Mouse (Mus musculus) midbrain, embryonic 10.5 days (tissue): ENCODE measurements around the gene Ifi47. TPM values are rescaled to one million over a fixed set of nuclear protein-coding genes. Genes with fewer than 3 reads are reported as not detected.
"Not testable (repeated sequence)": the region's sequence is repeated elsewhere in the genome, so short reads cannot be mapped to it uniquely, and the experiment has no call there.

ENCODE experiments used
- DNase-seq: peaks from one replicate; pipeline ENCODE4 v3.0.0-alpha.2; 2017; ENCODE audit warnings: low spot score
- H3K27ac ChIP-seq: fragments of 300-500 bp; sonication (generic); replicated peaks from 2 replicates; pipeline ENCODE4 v1.5.1; 2016; ENCODE audit warnings: mild to moderate bottlenecking
- H3K27me3 ChIP-seq: fragments of 300-500 bp; sonication (generic); 2 replicates; pipeline ENCODE4 v1.6.1; 2016; ENCODE audit warnings: low read depth, mild to moderate bottlenecking; ENCODE audit not compliant: poor library complexity, severe bottlenecking
- H3K36me3 ChIP-seq: fragments of 300-500 bp; sonication (generic); 2 replicates; pipeline ENCODE4 v1.6.1; 2016; ENCODE audit warnings: mild to moderate bottlenecking, moderate library complexity
- H3K4me1 ChIP-seq: fragments of 300-500 bp; sonication (generic); 2 replicates; pipeline ENCODE4 v1.6.1; 2016
- H3K4me3 ChIP-seq: fragments of 300-500 bp; sonication (generic); 2 replicates; pipeline ENCODE4 v1.5.1; 2016; ENCODE audit warnings: mild to moderate bottlenecking, moderate library complexity
- H3K9me3 ChIP-seq: fragments of 300-500 bp; sonication (generic); replicated peaks from 2 replicates; pipeline ENCODE4 v1.6.1; 2016; ENCODE audit warnings: mild to moderate bottlenecking
- WGBS: fragments of 180-500 bp; shearing (Covaris S2); methylation state at CpG from one replicate; pipeline ENCODE4 v1.1.7; 2016; 5-methylcytosine and 5-hydroxymethylcytosine counted together
- polyA plus RNA-seq: library from polyadenylated mRNA; unstranded; fragments of >200 nt; fragmentation: Nextera tagmentation; extraction: Ambion mirVana; gene quantifications from 2 replicates; pipeline ENCODE4 v1.2.1, GENCODE M21; 2016

Gene Ifi47
- 0.14 and 0.25 TPM in 2 replicates for polyA plus RNA-seq

DNA sequence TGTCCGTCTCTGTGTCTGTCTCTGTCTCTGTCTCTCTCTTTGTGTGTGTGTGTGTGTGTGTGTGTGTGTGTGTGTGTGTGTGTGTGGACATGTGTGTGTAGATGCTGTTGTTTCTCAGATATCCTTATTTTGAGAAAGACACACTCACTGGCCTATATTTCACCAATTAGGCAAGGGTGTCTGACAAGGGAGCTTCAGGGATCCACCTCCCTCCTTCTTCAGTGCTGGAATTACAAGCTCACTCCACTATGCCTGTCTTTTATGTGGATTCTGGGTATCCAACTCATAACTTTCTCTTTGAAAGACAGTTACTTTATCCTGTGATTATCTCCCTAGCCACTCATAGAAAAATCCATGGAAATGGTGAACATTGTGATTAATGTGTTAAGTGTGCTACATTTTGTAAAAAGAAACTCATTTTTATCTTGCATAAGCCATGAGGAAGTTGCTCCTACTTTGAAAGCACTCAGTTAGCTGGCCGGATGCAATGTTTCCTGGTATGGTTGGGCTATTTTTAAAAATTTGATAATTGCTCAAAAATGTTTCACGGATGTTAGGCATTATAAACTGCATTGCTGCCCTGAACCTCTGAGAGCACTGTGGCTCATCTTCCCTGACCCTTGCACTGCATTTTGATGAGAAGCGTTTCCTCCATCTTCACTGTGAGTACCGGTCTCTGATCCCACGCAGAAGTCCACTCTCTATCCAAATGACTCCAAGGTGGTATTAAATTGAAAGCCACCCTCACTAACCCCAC, at the start of gene Ifi47:
TSS of gene Ifi47 (plus strand) at position 587 of the 757 bp plus-strand sequence.
- WGBS = 81% methylated on average over 6 of the region's 6 CpGs
- H3K27ac ChIP-seq, H3K27me3 ChIP-seq, H3K9me3 ChIP-seq, H3K36me3 ChIP-seq, DNase-seq, H3K4me3 ChIP-seq, H3K4me1 ChIP-seq: not testable (repeated sequence)

DNA sequence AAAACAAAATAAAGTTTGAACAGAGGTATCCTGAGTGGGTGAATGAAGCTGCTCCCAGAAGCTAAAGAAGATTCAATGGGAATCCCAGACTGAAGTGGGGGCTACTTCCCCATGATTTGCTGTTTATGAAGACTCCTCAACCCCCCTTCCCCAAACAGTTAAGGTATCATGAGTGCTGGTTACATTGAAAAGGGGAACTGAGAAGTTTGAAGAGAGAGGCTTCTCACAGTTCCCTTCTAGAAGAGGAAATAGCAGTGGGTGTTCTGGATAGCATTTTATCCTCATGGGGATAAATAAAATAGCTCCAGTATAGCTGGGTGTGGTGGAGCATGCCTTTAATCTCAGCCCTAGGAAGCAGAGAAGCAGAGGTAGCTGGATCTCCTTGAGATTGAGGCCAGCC, 26.3 kb upstream of the Ifi47 start:
- H3K36me3 ChIP-seq, DNase-seq, H3K4me3 ChIP-seq, H3K27me3 ChIP-seq, H3K9me3 ChIP-seq, H3K4me1 ChIP-seq, H3K27ac ChIP-seq: not testable (repeated sequence)

DNA sequence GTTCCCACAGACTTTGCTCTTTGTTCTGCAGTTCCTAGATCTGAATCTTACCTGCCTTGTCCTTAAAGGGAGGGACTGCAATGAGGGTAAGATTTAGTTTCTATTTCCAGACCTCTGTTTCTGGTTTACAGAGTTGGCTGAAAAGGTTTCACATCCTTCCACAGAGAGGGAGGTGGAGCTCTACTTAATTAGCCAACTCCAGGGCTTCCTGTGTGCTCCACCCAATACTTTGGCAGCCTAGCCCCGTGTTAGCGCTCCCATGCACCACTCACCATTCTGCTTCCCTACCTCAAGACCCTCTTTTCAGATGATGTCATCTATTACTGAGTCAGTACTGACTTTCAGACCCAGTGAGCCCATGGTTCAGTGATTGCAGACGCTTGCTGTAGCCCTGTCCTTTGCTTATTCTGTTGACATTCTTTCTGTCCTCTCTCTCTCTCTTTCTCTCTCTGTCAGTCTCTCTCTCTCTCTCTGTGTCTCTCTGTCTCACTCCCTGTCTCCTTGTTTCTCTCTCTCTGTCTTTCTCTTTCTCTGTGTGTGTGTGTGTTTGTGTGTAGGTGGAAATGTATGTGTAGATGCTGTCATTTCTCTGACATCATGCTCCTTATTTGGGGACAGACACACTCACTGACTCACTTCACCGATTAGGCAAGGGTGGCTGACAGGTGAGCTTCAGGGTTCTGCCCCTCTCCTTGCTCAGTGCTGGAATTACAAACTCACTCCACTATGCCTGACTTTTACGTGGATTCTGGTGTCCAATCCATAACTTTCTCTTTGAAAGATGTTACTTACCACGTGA, 25.1 kb upstream of the Ifi47 start, which contains the start of gene 9930111J21Rik2:
TSS of gene 9930111J21Rik2 (minus strand) at position 150 of the 799 bp plus-strand sequence.
- H3K4me1 ChIP-seq, DNase-seq, H3K27me3 ChIP-seq, H3K4me3 ChIP-seq, H3K27ac ChIP-seq, H3K9me3 ChIP-seq, H3K36me3 ChIP-seq: not testable (repeated sequence)
- WGBS = 82% methylated on average over 1 of the region's 6 CpGs

DNA sequence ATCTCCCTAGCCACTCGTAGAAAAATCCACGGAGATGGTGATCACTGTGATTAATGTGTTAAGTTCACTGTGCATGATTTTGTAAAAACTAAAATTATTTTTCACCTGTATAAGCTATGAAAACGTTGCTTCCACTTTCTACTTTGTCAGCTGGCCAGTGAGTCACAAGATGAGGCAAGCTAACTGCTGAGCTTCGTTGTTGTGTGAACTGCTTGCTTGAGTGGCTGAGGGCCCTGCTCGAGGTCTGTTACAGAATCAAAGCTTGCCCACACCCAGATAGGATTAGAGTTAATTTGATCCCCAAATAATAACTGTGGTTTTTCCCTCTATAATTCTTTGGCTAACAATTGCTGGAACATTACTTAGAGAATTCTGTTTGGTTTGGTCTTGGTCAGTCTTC, 24.5 kb upstream of the Ifi47 start:
- not testable (repeated sequence) for H3K4me3 ChIP-seq, DNase-seq, H3K9me3 ChIP-seq, H3K27ac ChIP-seq, H3K27me3 ChIP-seq, H3K36me3 ChIP-seq, H3K4me1 ChIP-seq
- no CpG with 5 or more reads among the region's 5 CpGs for WGBS

DNA sequence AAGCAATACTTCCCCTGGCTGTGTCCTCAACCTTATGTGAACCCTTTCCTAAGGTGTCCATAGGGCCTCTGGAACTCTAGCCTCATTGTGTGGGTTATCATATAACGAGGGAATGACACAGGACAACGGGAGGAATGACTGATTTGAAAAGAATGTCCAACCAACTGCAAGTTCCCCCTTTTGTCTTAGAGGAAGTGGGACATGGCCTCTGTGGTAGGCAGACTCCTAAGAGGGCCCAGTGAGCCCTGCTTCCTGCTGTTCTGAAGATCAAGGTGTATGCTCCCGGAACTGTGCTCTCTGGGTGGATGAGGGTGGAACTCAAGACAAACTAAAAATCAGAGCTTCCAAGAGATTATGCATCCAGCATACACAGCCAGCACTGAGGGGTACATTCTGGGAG, 16.3 kb upstream of the Ifi47 start:
- not testable (repeated sequence) for H3K27ac ChIP-seq, H3K36me3 ChIP-seq, H3K9me3 ChIP-seq, DNase-seq, H3K4me1 ChIP-seq, H3K4me3 ChIP-seq, H3K27me3 ChIP-seq
- 88% methylated on average over 2 of the region's 3 CpGs for WGBS

DNA sequence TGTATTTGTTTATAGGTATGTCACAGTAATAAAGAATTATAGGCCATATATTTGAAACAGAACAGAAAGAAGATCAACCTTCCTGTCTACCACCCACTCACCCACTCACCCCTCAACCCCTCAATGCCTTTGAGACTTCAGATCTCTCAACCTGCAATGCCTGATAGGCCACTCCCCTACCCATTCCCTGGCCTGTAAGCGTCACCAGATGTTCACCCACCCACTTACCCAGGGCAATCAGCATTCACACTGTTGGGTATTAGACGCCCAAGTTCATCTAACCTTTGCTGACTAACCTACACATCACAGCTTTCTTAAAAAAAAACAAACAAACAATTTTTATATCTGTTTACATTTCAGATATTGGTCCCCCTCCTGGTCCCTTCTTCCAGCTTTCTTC, 14.5 kb upstream of the Ifi47 start:
- not testable (repeated sequence) for H3K9me3 ChIP-seq, H3K4me3 ChIP-seq
- WGBS = 88% methylated on average over 2 of the region's 2 CpGs

DNA sequence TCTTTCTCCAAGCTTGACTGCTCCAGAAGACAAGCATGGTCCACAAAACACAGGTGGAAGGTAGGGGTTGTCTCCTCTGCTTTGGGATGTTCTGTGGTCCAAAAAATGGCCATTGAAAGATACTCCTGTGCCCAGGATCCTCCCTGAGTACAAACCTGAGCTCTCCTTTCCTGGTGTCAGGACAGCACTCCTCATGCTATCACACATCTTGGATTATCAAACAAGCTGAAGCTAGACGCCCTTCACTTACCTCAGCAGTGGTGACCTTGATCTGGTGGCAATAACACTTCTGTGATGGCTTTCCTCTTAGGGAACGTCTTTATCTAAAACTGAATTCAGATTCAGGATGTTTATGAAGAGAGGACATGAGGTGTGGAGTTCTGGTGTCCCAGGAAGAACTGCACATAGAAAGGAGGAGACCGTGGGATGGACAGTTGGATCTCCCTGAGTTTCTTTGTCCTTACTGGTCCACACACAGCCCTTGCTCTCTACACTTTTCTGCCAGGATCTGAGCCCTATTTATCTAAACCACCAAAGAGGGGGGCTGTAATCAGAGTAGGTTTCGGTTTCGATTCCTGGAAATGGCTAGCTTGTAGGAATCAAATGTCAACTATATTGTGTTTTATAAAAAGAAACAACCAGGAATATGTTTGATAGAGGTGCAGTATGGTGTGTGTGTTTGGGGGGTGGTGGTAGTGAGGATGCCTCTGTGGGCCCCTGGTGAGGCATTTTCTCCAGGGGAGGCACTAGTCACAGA, 12.5 kb upstream of the Ifi47 start, which contains the start of gene Tgtp2:
TSS of gene Tgtp2 (minus strand) at position 494 of the 757 bp plus-strand sequence.
- not testable (repeated sequence) for H3K4me3 ChIP-seq, H3K4me1 ChIP-seq, H3K27me3 ChIP-seq, DNase-seq, H3K9me3 ChIP-seq, H3K36me3 ChIP-seq, H3K27ac ChIP-seq
- WGBS = 85% methylated on average over 5 of the region's 5 CpGs

More for the DNA sequence above, 14.5 kb upstream of the Ifi47 start:
- not testable (repeated sequence) for H3K4me1 ChIP-seq, H3K27ac ChIP-seq, DNase-seq, H3K27me3 ChIP-seq, H3K36me3 ChIP-seq

DNA sequence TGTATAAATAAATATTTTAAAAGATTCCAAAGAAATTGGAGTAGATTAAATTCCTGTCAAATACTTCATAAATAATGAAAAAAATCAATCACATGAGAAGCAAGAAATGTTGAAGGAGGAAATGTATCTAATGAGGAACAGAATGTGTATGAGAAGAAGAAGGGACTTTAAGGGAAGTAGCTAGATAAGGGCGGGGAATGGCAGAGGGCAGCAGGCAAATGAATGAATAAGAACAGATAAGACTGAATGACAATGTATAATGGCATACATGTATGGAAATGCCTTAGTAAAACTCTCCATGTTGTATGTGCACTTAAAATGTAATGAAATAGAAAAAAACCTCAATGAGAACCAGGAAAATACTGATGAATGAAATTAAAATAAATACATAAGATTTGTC, 8.0 kb upstream of the Ifi47 start:
- no peaks in the 10 kb centered on the region for H3K9me3 ChIP-seq
- no peak overlapping the region for H3K27ac ChIP-seq
- H3K36me3 ChIP-seq = no peaks in the 10 kb centered on the region
- 97% methylated on average over 1 of the region's 1 CpGs for WGBS
- DNase-seq = no peak
- H3K4me3 ChIP-seq = no peak overlapping the region
- no peaks in the 10 kb centered on the region for H3K27me3 ChIP-seq
- no peaks in the 10 kb centered on the region for H3K4me1 ChIP-seq

DNA sequence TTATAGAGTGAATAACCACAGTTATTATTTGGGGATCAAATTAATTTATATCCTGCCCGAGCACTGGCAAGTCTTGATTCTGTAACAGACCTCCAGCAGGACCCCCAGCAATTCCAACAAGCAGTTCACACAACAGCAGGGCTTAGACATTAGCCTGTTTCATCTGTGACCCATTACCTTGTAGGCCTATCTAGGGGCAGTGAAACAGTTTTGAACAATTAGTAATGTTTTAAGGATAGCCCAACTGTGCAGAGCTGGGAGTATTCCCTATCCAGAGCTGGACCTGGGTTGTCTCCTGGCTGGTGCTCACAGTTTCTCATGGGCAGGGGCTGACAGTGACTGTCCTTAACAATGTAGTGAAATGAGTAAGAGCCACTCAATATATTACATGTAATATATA, 625 bp downstream of the Ifi47 start:
- no peaks in the 10 kb centered on the region for H3K27me3 ChIP-seq
- no peaks in the 10 kb centered on the region for H3K9me3 ChIP-seq
- no peaks in the 10 kb centered on the region for H3K36me3 ChIP-seq
- DNase-seq = no peak
- 78% methylated on average over 1 of the region's 1 CpGs for WGBS
- H3K27ac ChIP-seq = no peak overlapping the region
- no peaks in the 10 kb centered on the region for H3K4me1 ChIP-seq
- no peak overlapping the region for H3K4me3 ChIP-seq

DNA sequence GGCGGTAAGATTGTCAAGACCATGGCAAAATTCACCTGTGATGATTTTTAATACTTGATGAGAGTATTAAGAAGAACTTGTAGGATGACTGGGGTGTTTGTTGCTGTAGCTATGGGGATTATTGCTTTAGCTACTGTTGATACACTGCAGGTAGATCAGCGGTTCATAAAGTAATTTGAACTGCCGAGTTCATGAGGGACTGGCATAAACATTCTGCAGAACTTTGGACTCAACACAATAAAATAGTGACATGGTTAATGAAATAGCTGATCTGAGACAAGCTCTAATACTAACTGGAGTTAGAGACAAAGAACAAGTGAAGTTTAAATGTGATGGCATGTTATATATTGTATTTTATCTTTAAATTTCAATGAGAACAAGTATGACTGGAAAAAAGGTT, 2.3 kb downstream of the Ifi47 start:
- no peak for DNase-seq
- H3K9me3 ChIP-seq = no peaks in the 10 kb centered on the region
- WGBS = 93% methylated on average over 3 of the region's 3 CpGs
- H3K4me1 ChIP-seq = no peaks in the 10 kb centered on the region
- H3K27ac ChIP-seq = no peak overlapping the region
- no peak overlapping the region for H3K4me3 ChIP-seq
- no peaks in the 10 kb centered on the region for H3K27me3 ChIP-seq
- no peaks in the 10 kb centered on the region for H3K36me3 ChIP-seq

DNA sequence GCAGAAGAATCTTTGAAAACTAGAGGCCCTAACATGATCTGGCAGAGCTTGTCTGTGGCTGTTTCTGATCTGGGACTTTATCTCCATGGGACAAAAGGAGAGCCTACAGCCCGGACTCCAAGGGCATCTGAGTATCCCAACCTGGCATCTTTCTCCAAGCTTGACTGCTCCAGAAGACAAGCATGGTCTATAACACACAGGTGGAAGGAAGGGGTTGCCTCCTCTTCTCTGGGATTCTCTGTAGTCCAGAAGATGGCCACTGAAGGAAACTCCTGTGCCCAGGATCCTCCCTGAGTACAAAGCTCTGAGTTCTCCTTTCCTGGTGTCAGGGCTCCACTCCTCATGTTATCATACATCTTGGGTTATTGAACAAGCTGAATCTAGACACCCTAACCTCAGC, 4.2 kb downstream of the Ifi47 start:
- Histone ChIP-seq H3K27ac (no peak overlapping the region), H3K9me3 (no peaks in the 10 kb centered on the region), H3K27me3 (no peaks in the 10 kb centered on the region), H3K4me3 (no peak overlapping the region), H3K4me1 (no peaks in the 10 kb centered on the region), H3K36me3 (no peaks in the 10 kb centered on the region)
- no peak for DNase-seq
- 87% methylated on average over 1 of the region's 1 CpGs for WGBS

DNA sequence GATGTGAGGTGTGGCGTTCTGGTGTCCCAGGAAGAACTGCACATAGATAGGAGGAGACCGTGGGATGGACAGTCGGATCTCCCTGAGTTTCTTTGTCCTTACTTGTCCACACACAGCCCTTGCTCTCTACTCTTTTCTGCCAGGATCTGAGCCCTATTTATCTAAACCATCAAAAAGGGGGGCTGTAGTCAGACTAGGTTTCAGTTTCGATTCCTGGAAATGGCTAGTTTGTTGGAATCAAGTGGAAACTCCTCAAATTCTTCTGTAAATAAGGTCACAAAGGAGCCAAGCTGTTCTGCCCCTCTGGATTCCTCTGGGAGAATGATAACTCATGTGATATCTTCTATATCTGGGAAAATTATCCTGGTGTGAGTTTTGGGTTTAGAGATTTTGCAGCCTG, 5.0 kb downstream of the Ifi47 start:
- Histone ChIP-seq H3K4me3 (no peak overlapping the region), H3K27me3 (no peaks in the 10 kb centered on the region), H3K9me3 (no peaks in the 10 kb centered on the region), H3K27ac (no peak overlapping the region), H3K36me3 (no peaks in the 10 kb centered on the region), H3K4me1 (no peaks in the 10 kb centered on the region)
- DNase-seq = no peak
- WGBS = 87% methylated on average over 4 of the region's 4 CpGs

DNA sequence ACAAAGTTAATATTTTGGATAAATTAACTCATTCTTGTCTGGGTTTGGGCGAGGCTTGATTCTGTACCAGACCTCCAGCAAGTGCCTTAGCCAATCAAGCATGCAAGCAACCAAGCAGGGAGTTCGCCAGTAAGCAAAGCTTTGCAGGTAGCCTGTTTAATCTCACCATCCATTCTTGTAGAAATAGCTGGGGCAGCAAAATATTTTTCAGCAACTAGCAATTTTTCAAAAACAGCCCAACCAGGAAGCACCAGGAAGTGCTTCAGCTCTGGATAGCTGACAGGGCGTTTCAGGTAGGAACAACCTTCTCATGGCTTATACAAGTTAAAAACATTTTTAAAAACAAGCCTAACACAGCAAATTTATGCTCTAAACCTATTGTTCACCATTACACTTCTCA, 5.5 kb downstream of the Ifi47 start:
- no peak for DNase-seq
- WGBS = 81% methylated on average over 3 of the region's 3 CpGs
- no peaks in the 10 kb centered on the region for H3K9me3 ChIP-seq
- H3K27ac ChIP-seq = no peak overlapping the region
- no peaks in the 10 kb centered on the region for H3K27me3 ChIP-seq
- H3K4me1 ChIP-seq = no peaks in the 10 kb centered on the region
- H3K4me3 ChIP-seq = no peak overlapping the region
- no peaks in the 10 kb centered on the region for H3K36me3 ChIP-seq
